Mouse (Mus musculus) neutrophil, adult 5-6 weeks (primary cell): ENCODE measurements around the gene Gm48552. TPM values are rescaled to one million over a fixed set of nuclear protein-coding genes. Genes with fewer than 3 reads are reported as not detected.

ENCODE experiments used
- total RNA-seq: library from RNA; stranded (forward); fragments of 200-1000 nt; gene quantifications from 2 replicates; pipeline ENCODE4 v1.2.3, GENCODE M21; 2017

Gene Gm48552
- total RNA-seq, 1 experiment from 2014 or later: not detected

Other genes starting within 250 kb of the Gm48552 start
- 34.5 and 40.5 TPM in 2 replicates for gene Pias4, start 221.1 kb upstream of the Gm48552 start, total RNA-seq
- gene Eef2, start 212.4 kb upstream of the Gm48552 start, total RNA-seq: 1,126 and 1,171 TPM in 2 replicates
- gene Dapk3, start 206.0 kb upstream of the Gm48552 start, total RNA-seq: 47.3 and 52.0 TPM in 2 replicates
- not detected in 2 replicates for gene 4930442H23Rik, start 205.2 kb upstream of the Gm48552 start, total RNA-seq
- not detected in 2 replicates for gene Nmrk2, start 187.0 kb upstream of the Gm48552 start, total RNA-seq
- gene Atcay, start 158.2 kb upstream of the Gm48552 start, total RNA-seq: not detected in 2 replicates
- gene Zfr2, start 155.8 kb upstream of the Gm48552 start, total RNA-seq: 1.5 and 1.6 TPM in 2 replicates
- gene Matk, start 136.1 kb upstream of the Gm48552 start, total RNA-seq: 9.1 and 12.3 TPM in 2 replicates
- 52.4 and 76.6 TPM in 2 replicates for gene Mrpl54, start 122.1 kb upstream of the Gm48552 start, total RNA-seq
- 16.6 and 24.0 TPM in 2 replicates for gene Apba3, start 122.0 kb upstream of the Gm48552 start, total RNA-seq
- 7.2 and 13.1 TPM in 2 replicates for gene Tjp3, start 97.4 kb upstream of the Gm48552 start, total RNA-seq
- gene Pip5k1c, start 96.0 kb upstream of the Gm48552 start, total RNA-seq: 98.0 and 112 TPM in 2 replicates
- gene Cactin, start 67.9 kb upstream of the Gm48552 start, total RNA-seq: 30.1 and 38.4 TPM in 2 replicates
- gene Tbxa2r, start 60.3 kb upstream of the Gm48552 start, total RNA-seq: 4.1 and 5.6 TPM in 2 replicates
- 0.25 TPM in 1 of 2 replicates, not detected in the other for gene Gipc3, start 45.7 kb upstream of the Gm48552 start, total RNA-seq
- gene Hmg20b, start 38.5 kb upstream of the Gm48552 start, total RNA-seq: 30.3 and 36.5 TPM in 2 replicates
- 2.6 and 2.8 TPM in 2 replicates for gene Mfsd12, start 31.5 kb upstream of the Gm48552 start, total RNA-seq
- gene 4930404N11Rik, start 23.2 kb upstream of the Gm48552 start, total RNA-seq: 4.2 and 5.5 TPM in 2 replicates
- gene Fzr1, start 10.5 kb upstream of the Gm48552 start, total RNA-seq: 16.5 and 16.8 TPM in 2 replicates
- 11.2 and 16.9 TPM in 2 replicates for gene Dohh, start 4.6 kb upstream of the Gm48552 start, total RNA-seq
- 3.1 and 5.6 TPM in 2 replicates for gene Gm48551, start 4.5 kb upstream of the Gm48552 start, total RNA-seq
- gene Smim24, start 4.0 kb downstream of the Gm48552 start, total RNA-seq: 2.5 and 2.6 TPM in 2 replicates
- gene Nfic, start 66.6 kb downstream of the Gm48552 start, total RNA-seq: 8.3 and 12.2 TPM in 2 replicates
- not detected in 2 replicates for gene Celf5, start 93.7 kb downstream of the Gm48552 start, total RNA-seq
- 148 and 149 TPM in 2 replicates for gene Ncln, start 107.4 kb downstream of the Gm48552 start, total RNA-seq
- gene S1pr4, start 111.1 kb downstream of the Gm48552 start, total RNA-seq: 61.1 and 63.1 TPM in 2 replicates
- 12.6 and 13.4 TPM in 2 replicates for gene Gna15, start 135.2 kb downstream of the Gm48552 start, total RNA-seq
- gene Gna11, start 156.2 kb downstream of the Gm48552 start, total RNA-seq: 13.5 and 27.0 TPM in 2 replicates
- gene Aes, start 170.5 kb downstream of the Gm48552 start, total RNA-seq: 276 and 331 TPM in 2 replicates
- 1.5 and 2.6 TPM in 2 replicates for gene Tle2, start 185.6 kb downstream of the Gm48552 start, total RNA-seq
- 1.9 TPM in 1 of 2 replicates, not detected in the other for gene Tle6, start 212.1 kb downstream of the Gm48552 start, total RNA-seq
- gene BC025920, start 217.3 kb downstream of the Gm48552 start, total RNA-seq: 5.0 and 5.8 TPM in 2 replicates
- gene Sirt6, start 238.8 kb downstream of the Gm48552 start, total RNA-seq: 5.6 and 6.4 TPM in 2 replicates
- 0.58 and 0.98 TPM in 2 replicates for gene Ankrd24, start 239.5 kb downstream of the Gm48552 start, total RNA-seq